Mouse (Mus musculus): ENCODE data around the gene Pygm.

- TF ChIP-seq CTCF (IDR thresholded peaks at IDR 0.05) (no peak), EP300 (IDR thresholded peaks at IDR 0.05; ENCODE audit: insufficient read depth, low read depth, low read length) (no peak)
Observed at GRCm38 (mm10) chr19:6403869-6404268, 19.7 kb downstream of the Pygm start.
